In the genomic region with DNA sequence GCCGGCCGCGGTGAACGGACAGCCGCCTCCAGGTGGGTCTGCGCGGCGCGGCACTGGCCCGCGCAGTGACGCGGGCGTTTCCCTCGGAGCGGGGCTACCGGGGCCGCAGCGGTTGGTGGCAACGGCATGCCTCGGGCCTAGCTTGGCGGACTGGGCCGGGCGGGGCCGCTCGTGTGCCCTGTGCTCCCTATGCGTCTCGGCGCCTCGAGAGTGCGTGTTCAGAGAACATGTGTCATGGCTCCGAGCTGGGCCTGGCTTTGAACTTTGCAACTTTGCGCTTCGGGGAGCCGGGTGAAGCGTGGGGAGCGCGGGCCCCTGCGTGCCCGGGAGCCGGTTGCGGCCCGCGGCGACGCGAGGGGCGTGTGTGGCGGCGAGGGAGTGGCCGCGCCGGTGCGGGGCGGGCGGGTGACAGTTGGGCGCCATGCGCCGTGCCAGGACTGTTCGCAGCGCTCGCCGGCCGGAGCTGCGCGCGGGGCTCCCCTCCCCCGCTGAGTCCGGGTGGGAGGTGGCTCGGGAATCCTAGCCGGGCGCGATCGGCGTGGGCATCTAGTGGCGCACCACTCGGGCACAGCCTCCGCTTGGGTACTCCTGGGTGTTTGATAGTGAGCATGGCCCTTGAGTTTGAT, we compare ENCODE assay signal across 8 mouse cellular contexts. TPM values are rescaled to one million over a fixed set of nuclear protein-coding genes. Genes with fewer than 3 reads are reported as not detected.
DNase-seq lines count a peak whose midpoint lies in the region; ATAC-seq and TF ChIP-seq lines count a peak whose summit lies in the region.

No protein-coding gene starts in this region.

- under 1% methylated on average over 64 of the region's 78 CpGs for whole genome bisulfite sequencing in hindbrain, embryonic 16.5 days

- peak; percentile 27 to 53 for DNase-seq in cerebellum, postnatal 4 days (ENCODE audit: low spot score in 2 of 2)
- peak; percentile 91 for DNase-seq in gastrocnemius, adult 2 months
- DNase-seq in left cerebral cortex, postnatal 14 days (ENCODE audit: low spot score in 2 of 2): peak; percentile 28 to 63
- peak; percentile 34 for DNase-seq in retina, postnatal 7 days (ENCODE audit: low read depth, low spot score)
- DNase-seq in urinary bladder, adult 18-20 months (ENCODE audit: low spot score in 2 of 2): peak; percentile 57 to 71

- intact Hi-C loops in gastrocnemius, adult 2 months (cut with DNase I): loop anchor here (2.0 to 5.0 kb wide), 2 partner anchors 93 to 297 kb away; a partner anchor contains a TSS
- intact Hi-C loops in left cerebral cortex, postnatal 14 days (cut with DNase I): loop anchor here (5.0 kb wide), 3 partner anchors 38 to 93 kb away; a partner anchor contains a TSS

- H3K36me3 ChIP-seq in hindbrain, embryonic 16.5 days (ENCODE audit: control insufficient read depth, insufficient read depth, low read length): no peaks in the 10 kb centered on the region
- H3K36me3 ChIP-seq in megakaryocyte, embryonic 14.5 days (replicated peaks; ENCODE audit: low read length): no peaks in the 10 kb centered on the region

- no peaks in the 10 kb centered on the region for H3K27me3 ChIP-seq in hindbrain, embryonic 16.5 days (replicated peaks; ENCODE audit: control insufficient read depth, insufficient read depth, low read length)
- H3K27me3 ChIP-seq in megakaryocyte, embryonic 14.5 days (replicated peaks): no peaks in the 10 kb centered on the region

- H3K4me3 ChIP-seq in gastrocnemius, adult 2 months: peak overlapping the region; percentile 93
- peak overlapping the region; percentile 98 for H3K4me3 ChIP-seq in hindbrain, embryonic 16.5 days (ENCODE audit: low read length)
- H3K4me3 ChIP-seq in megakaryocyte, embryonic 14.5 days (replicated peaks): peak overlapping the region; percentile 98

- H3K4me2 ChIP-seq in hindbrain, embryonic 16.5 days (ENCODE audit: low read length): peak overlapping the region; percentile 89

- no peak for TF ChIP-seq CTCF in gastrocnemius, adult 2 months (IDR thresholded peaks at IDR 0.05)

- ATAC-seq in activated CD4-positive, CD25-positive, alpha-beta regulatory T cell, adult 4 months: peak; percentile 28
- ATAC-seq in hindbrain, embryonic 16.5 days: peak; percentile 53

- H3K27ac ChIP-seq in gastrocnemius, adult 2 months: peak overlapping the region; percentile 93
- H3K27ac ChIP-seq in hindbrain, embryonic 16.5 days (ENCODE audit: low read depth, low read length): peak overlapping the region; percentile 91

- peak overlapping the region; percentile 88 for H3K9ac ChIP-seq in hindbrain, embryonic 16.5 days (ENCODE audit: low read depth, low read length)

- no peaks in the 10 kb centered on the region for H3K9me3 ChIP-seq in hindbrain, embryonic 16.5 days (ENCODE audit: control insufficient read depth, low read length)
- H3K9me3 ChIP-seq in megakaryocyte, embryonic 14.5 days: no peaks in the 10 kb centered on the region

- peaks cover 25% of the 10 kb centered on the region for H3K4me1 ChIP-seq in hindbrain, embryonic 16.5 days (ENCODE audit: control insufficient read depth, insufficient read depth, low read depth, low read length)
- peaks cover 49% of the 10 kb centered on the region for H3K4me1 ChIP-seq in megakaryocyte, embryonic 14.5 days

RNA-seq across cellular contexts. Expression of a gene that starts 0.8 kb away (rescaled TPM):
- polyA plus RNA-seq in activated CD4-positive, CD25-positive, alpha-beta regulatory T cell, adult 4 months (2017; shearing (Covaris generic)): 10 to 100 TPM; 20.0 to 26.8 TPM
- total RNA-seq in gastrocnemius, adult 2 months (2021): 10 to 100 TPM; 90.4 to 98.4 TPM
- polyA plus RNA-seq in hindbrain, embryonic 16.5 days (2015; fragmentation: Nextera tagmentation; extraction: Ambion mirVana): 17.3 and 18.0 TPM in 2 replicates
- total RNA-seq in left cerebral cortex, postnatal 14 days (2021): 10 to 100 TPM; 86.2 to 86.3 TPM
- polyA plus RNA-seq in megakaryocyte, embryonic 14.5 days (2012; ENCODE audit: insufficient read depth, low replicate concordance): 25.9 and 62.2 TPM in 2 replicates

Comparison
In these comparisons a context has a peak if more than half of its experiments do, and no peak if none do; other contexts are left out.
1. Peak in every context shown above with its lines: DNase-seq, ATAC-seq, H3K4me3 ChIP-seq and H3K27ac ChIP-seq.
2. DNase-seq: peak in every context shown above with its lines; median percentile 91 in gastrocnemius, adult 2 months; 64 in urinary bladder, adult 18-20 months; 46 in left cerebral cortex, postnatal 14 days; 40 in cerebellum, postnatal 4 days; 34 in retina, postnatal 7 days.